Mouse (Mus musculus) spleen, embryonic (tissue): ENCODE results near the gene Galnt9.

Source experiments
- CTCF ChIA-PET: fragments of 350-600 bp; sonication (Branson Sonifier 250); formaldehyde crosslinking; loops from one replicate; lab custom pipeline; 2022; lab: Charles Lee

The Galnt9 gene

GRCm38 (mm10) chr5:110534402-110534801 is 9.8 kb upstream of the Galnt9 start:
- CTCF ChIA-PET = no interaction called here

- CTCF ChIA-PET = no interaction called here
These were observed 8.2 kb upstream of the Galnt9 start for GRCm38 (mm10) chr5:110535964-110536363.

- CTCF ChIA-PET = no interaction called here
These were observed 3.2 kb upstream of the Galnt9 start for GRCm38 (mm10) chr5:110540947-110541346.

- CTCF ChIA-PET = no interaction called here
These were observed 2.7 kb upstream of the Galnt9 start for GRCm38 (mm10) chr5:110541456-110541855.

- CTCF ChIA-PET = no interaction called here
These were observed 525 bp downstream of the Galnt9 start for GRCm38 (mm10) chr5:110544691-110545069.

GRCm38 (mm10) chr5:110545311-110545710 is 1.2 kb downstream of the Galnt9 start:
- CTCF ChIA-PET = no interaction called here

- CTCF ChIA-PET = no interaction called here
These were observed 2.0 kb downstream of the Galnt9 start for GRCm38 (mm10) chr5:110546136-110546535.

GRCm38 (mm10) chr5:110546726-110547406 is 2.7 kb downstream of the Galnt9 start:
- CTCF ChIA-PET = no interaction called here

- CTCF ChIA-PET = no interaction called here
These were observed 4.3 kb downstream of the Galnt9 start for GRCm38 (mm10) chr5:110548446-110548845.

GRCm38 (mm10) chr5:110550189-110550588 is 6.0 kb downstream of the Galnt9 start:
- CTCF ChIA-PET = no interaction called here

GRCm38 (mm10) chr5:110550841-110551240 is 6.7 kb downstream of the Galnt9 start:
- CTCF ChIA-PET = no interaction called here

GRCm38 (mm10) chr5:110552005-110552404 is 7.8 kb downstream of the Galnt9 start:
- CTCF ChIA-PET = no interaction called here

- CTCF ChIA-PET = no interaction called here
These were observed 9.2 kb downstream of the Galnt9 start for GRCm38 (mm10) chr5:110553315-110553714.

- CTCF ChIA-PET = no interaction called here
These were observed 11.0 kb downstream of the Galnt9 start for GRCm38 (mm10) chr5:110555198-110555597.

- CTCF ChIA-PET = no interaction called here
These were observed 14.2 kb downstream of the Galnt9 start for GRCm38 (mm10) chr5:110558368-110558767.

- CTCF ChIA-PET = no interaction called here
These were observed 15.5 kb downstream of the Galnt9 start for GRCm38 (mm10) chr5:110559679-110560078.

GRCm38 (mm10) chr5:110562741-110563326 is 18.7 kb downstream of the Galnt9 start:
- CTCF ChIA-PET = no interaction called here

GRCm38 (mm10) chr5:110564986-110565644 is 21.0 kb downstream of the Galnt9 start:
- CTCF ChIA-PET = no interaction called here

GRCm38 (mm10) chr5:110567547-110567946 is 23.4 kb downstream of the Galnt9 start:
- CTCF ChIA-PET = no interaction called here

GRCm38 (mm10) chr5:110574888-110575287 is 30.7 kb downstream of the Galnt9 start:
- CTCF ChIA-PET = no interaction called here

GRCm38 (mm10) chr5:110579296-110579695 is 35.1 kb downstream of the Galnt9 start:
- CTCF ChIA-PET = no interaction called here

GRCm38 (mm10) chr5:110580569-110581239 is 36.5 kb downstream of the Galnt9 start:
- CTCF ChIA-PET = no interaction called here
